Mouse (Mus musculus): Measurements from ENCODE around the gene Epb41. TPM values are rescaled to one million over a fixed set of nuclear protein-coding genes. Genes with fewer than 3 reads are reported as not detected.

Epb41 gene
- total and polyA plus RNA-seq, 2 experiments from 2014 or later: 36.5 to 65.0 TPM

DNA sequence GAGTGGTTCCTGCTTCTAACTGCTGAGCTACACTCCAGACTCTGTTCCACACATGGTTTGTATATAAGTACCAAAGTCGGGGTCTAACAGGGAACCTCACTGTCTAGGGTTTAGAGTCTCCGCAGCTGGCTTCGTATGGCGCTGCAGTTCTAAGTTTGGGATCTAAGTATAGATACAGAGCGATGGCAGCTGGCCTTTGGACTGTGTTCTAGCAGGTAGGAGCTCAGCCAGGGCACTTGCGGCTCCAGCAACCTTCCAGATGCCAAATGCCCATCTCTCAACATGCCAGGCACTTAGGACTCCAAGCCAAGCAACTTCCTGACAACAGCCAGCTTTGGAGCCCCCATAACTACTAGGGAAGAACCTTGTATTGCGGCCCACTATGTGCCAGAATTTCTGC, 33.1 kb upstream of the Epb41 start:
- WGBS: 95% methylated on average over 7 of the region's 7 CpGs
- DNase-seq: no peak
- no peaks in the 10 kb centered on the region for H3K9me3 ChIP-seq (ENCODE audit: low read length)
- H3K27me3 ChIP-seq (ENCODE audit: insufficient read depth, low read length): no peaks in the 10 kb centered on the region
- ATAC-seq: no peak
- H3K27ac ChIP-seq (ENCODE audit: low read depth, low read length): no peak overlapping the region
- no peak overlapping the region for H3K9ac ChIP-seq
- H3K4me2 ChIP-seq (ENCODE audit: low read depth): no peak overlapping the region
- no peak overlapping the region for H3K4me3 ChIP-seq (ENCODE audit: low read depth, low read length)
- no peaks in the 10 kb centered on the region for H3K36me3 ChIP-seq (ENCODE audit: insufficient read depth)
- H3K4me1 ChIP-seq (ENCODE audit: insufficient read depth): no peaks in the 10 kb centered on the region
- no peak for TF ChIP-seq CTCF (IDR thresholded peaks at IDR 0.05; ENCODE audit: low read depth)

DNA sequence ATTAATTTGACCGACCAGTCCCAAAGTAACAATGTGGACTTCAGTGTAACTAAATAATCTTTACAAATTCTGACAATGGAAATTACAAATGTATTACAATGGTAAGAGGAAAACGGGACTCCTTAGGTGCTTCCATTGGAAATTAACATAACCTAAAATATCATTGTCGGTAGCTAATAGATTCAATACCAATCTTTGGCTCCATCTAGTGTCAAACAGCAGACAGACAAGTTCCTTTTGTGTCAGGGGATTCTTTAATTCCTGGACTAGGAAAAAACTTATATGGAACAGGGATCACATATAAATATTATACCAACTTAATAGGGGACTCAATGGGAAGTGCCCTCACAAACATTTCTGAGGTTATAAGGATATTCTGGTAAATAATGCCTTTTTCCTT, 26.0 kb upstream of the Epb41 start:
- no peak for ATAC-seq
- Histone ChIP-seq H3K4me3 (ENCODE audit: low read depth, low read length) (no peak overlapping the region), H3K4me2 (ENCODE audit: low read depth) (no peak overlapping the region), H3K27ac (ENCODE audit: low read depth, low read length) (no peak overlapping the region), H3K9me3 (ENCODE audit: low read length) (no peaks in the 10 kb centered on the region), H3K4me1 (ENCODE audit: insufficient read depth) (no peaks in the 10 kb centered on the region), H3K36me3 (ENCODE audit: insufficient read depth) (no peaks in the 10 kb centered on the region), H3K9ac (no peak overlapping the region), H3K27me3 (ENCODE audit: insufficient read depth, low read length) (no peaks in the 10 kb centered on the region)
- 27% methylated on average over 3 of the region's 3 CpGs for WGBS
- DNase-seq: peak; percentile 38
- peak; percentile 64 for TF ChIP-seq CTCF (IDR thresholded peaks at IDR 0.05; ENCODE audit: low read depth)

DNA sequence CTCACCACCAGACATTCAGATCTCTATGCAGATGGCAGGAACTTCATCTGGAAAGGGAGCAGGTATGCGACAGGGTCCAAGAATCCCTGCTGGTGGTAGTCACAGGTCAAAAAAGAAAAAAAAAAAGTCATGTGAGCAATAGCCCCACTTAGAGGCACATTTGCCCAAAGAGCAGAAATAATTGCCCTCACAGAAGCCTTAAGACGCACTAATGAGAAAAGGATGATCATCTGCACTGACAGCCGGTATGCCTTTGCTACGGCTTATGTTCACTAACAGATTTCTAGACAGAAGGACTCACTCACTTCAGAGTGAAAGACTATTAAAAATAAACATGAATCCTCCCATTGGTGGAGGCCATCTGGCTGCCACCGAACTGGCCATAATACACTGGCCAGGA, 24.4 kb upstream of the Epb41 start:
- ATAC-seq (no peak), DNase-seq (peak; percentile 52)
- Histone ChIP-seq H3K4me1 (ENCODE audit: insufficient read depth) (no peaks in the 10 kb centered on the region), H3K4me2 (ENCODE audit: low read depth) (no peak overlapping the region), H3K27me3 (ENCODE audit: insufficient read depth, low read length) (no peaks in the 10 kb centered on the region), H3K4me3 (ENCODE audit: low read depth, low read length) (no peak overlapping the region), H3K36me3 (ENCODE audit: insufficient read depth) (no peaks in the 10 kb centered on the region), H3K9ac (no peak overlapping the region), H3K27ac (ENCODE audit: low read depth, low read length) (no peak overlapping the region), H3K9me3 (ENCODE audit: low read length) (no peaks in the 10 kb centered on the region)
- no peak for TF ChIP-seq CTCF (IDR thresholded peaks at IDR 0.05; ENCODE audit: low read depth)
- WGBS: 66% methylated on average over 5 of the region's 5 CpGs

DNA sequence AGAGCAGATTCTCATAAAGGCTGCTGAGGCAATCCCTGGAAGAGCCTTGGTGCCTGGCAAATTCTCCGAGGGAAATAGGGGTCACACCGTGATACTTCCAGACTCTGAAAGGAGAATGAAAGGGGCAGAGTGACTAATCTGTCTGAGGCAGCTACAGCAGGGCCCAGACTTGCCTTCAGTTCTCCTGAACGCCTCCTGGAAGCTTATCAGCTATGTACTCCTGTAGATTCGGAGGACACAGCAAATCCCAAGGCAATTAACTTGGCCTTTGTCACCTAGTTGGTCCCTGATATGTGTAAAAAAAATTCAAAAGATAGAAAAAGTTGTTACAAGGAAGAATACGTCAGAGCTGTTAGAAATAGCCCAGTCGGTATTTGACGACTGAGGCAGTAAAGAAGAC, 19.9 kb upstream of the Epb41 start:
- no peak for TF ChIP-seq CTCF (IDR thresholded peaks at IDR 0.05; ENCODE audit: low read depth)
- WGBS: 79% methylated on average over 7 of the region's 7 CpGs
- no peaks in the 10 kb centered on the region for H3K36me3 ChIP-seq (ENCODE audit: insufficient read depth)
- H3K9me3 ChIP-seq (ENCODE audit: low read length): no peaks in the 10 kb centered on the region
- ATAC-seq: no peak
- H3K27ac ChIP-seq (ENCODE audit: low read depth, low read length): no peak overlapping the region
- no peak for DNase-seq
- no peaks in the 10 kb centered on the region for H3K27me3 ChIP-seq (ENCODE audit: insufficient read depth, low read length)
- no peak overlapping the region for H3K9ac ChIP-seq
- no peak overlapping the region for H3K4me2 ChIP-seq (ENCODE audit: low read depth)
- H3K4me3 ChIP-seq (ENCODE audit: low read depth, low read length): no peak overlapping the region
- H3K4me1 ChIP-seq (ENCODE audit: insufficient read depth): no peaks in the 10 kb centered on the region

DNA sequence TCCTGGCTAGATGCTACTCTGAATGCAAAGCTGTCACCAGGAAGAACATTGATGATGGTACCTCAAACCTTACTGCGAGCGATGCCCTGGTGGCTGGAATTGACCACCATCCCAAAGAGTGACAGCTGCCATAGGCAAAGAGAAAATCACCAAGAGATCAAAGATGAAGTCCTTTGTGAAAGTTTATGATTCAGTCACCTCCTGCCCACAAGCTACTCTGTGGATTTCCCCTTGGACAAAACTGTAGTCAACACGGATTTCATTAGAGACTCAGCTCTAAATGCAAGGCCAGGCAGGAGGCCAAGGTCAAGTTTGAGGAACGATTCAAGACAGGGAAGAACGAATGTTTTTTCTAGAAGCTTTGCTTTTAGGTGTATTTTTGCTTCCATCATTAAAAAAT, 18.8 kb upstream of the Epb41 start:
- WGBS: 86% methylated on average over 5 of the region's 5 CpGs
- Histone ChIP-seq H3K27ac (ENCODE audit: low read depth, low read length) (no peak overlapping the region), H3K4me1 (ENCODE audit: insufficient read depth) (no peaks in the 10 kb centered on the region), H3K9ac (no peak overlapping the region), H3K4me3 (ENCODE audit: low read depth, low read length) (no peak overlapping the region), H3K27me3 (ENCODE audit: insufficient read depth, low read length) (no peaks in the 10 kb centered on the region), H3K36me3 (ENCODE audit: insufficient read depth) (no peaks in the 10 kb centered on the region), H3K9me3 (ENCODE audit: low read length) (no peaks in the 10 kb centered on the region), H3K4me2 (ENCODE audit: low read depth) (no peak overlapping the region)
- no peak for ATAC-seq
- DNase-seq: no peak
- no peak for TF ChIP-seq CTCF (IDR thresholded peaks at IDR 0.05; ENCODE audit: low read depth)

DNA sequence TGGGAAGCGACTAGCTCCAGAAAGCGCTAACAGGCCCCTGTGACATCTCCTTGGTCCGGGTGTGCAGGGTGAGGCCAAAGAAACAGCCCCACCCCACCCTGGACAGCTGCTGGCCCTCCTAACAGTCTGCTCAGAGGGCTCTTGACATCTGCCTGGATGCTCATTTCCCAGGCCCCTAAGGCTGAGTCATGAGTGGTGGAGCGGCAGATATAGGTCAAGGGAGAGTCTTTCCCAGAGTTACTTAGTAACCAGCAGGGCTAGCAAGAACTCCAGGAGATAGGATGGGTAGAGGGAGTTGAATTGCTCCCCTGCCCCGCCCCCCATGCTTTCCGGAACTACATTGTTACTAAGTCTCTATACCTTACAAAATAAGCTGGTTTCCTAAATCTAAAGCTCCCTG, 18.0 kb upstream of the Epb41 start:
- Histone ChIP-seq H3K36me3 (ENCODE audit: insufficient read depth) (no peaks in the 10 kb centered on the region), H3K27ac (ENCODE audit: low read depth, low read length) (no peak overlapping the region), H3K9me3 (ENCODE audit: low read length) (no peaks in the 10 kb centered on the region), H3K27me3 (ENCODE audit: insufficient read depth, low read length) (no peaks in the 10 kb centered on the region), H3K4me3 (ENCODE audit: low read depth, low read length) (no peak overlapping the region), H3K9ac (no peak overlapping the region), H3K4me1 (ENCODE audit: insufficient read depth) (no peaks in the 10 kb centered on the region), H3K4me2 (ENCODE audit: low read depth) (no peak overlapping the region)
- no peak for TF ChIP-seq CTCF (IDR thresholded peaks at IDR 0.05; ENCODE audit: low read depth)
- no peak for ATAC-seq
- no peak for DNase-seq
- 85% methylated on average over 6 of the region's 6 CpGs for WGBS

DNA sequence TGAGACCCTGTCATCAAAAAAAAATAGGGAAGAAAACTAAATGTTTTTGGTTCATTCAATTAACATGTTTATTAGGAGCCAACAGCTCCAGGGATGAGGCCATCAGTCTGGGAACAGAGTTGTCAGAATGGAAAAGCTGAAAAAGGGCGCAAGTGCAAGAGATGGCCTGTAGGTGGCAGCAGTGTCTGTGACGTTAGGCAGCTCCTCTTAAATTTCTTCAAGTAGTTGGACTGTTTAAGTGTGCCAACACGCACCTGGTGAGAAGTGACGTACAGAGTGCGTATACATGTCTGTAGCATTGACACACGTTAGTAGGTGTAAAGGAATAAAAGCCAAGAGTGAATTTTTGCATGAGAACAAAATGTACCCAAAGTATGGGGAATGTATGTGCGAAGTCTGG, 13.8 kb upstream of the Epb41 start:
- H3K4me3 ChIP-seq (ENCODE audit: low read depth, low read length): no peak overlapping the region
- H3K9me3 ChIP-seq (ENCODE audit: low read length): no peaks in the 10 kb centered on the region
- peak; percentile 61 for ATAC-seq
- no peak overlapping the region for H3K4me2 ChIP-seq (ENCODE audit: low read depth)
- no peak overlapping the region for H3K27ac ChIP-seq (ENCODE audit: low read depth, low read length)
- H3K27me3 ChIP-seq (ENCODE audit: insufficient read depth, low read length): no peaks in the 10 kb centered on the region
- H3K36me3 ChIP-seq (ENCODE audit: insufficient read depth): no peaks in the 10 kb centered on the region
- peak; percentile 96 for TF ChIP-seq CTCF (IDR thresholded peaks at IDR 0.05; ENCODE audit: low read depth)
- no peaks in the 10 kb centered on the region for H3K4me1 ChIP-seq (ENCODE audit: insufficient read depth)
- no peak overlapping the region for H3K9ac ChIP-seq
- WGBS: 16% methylated on average over 7 of the region's 7 CpGs
- peak; percentile 89 for DNase-seq

DNA sequence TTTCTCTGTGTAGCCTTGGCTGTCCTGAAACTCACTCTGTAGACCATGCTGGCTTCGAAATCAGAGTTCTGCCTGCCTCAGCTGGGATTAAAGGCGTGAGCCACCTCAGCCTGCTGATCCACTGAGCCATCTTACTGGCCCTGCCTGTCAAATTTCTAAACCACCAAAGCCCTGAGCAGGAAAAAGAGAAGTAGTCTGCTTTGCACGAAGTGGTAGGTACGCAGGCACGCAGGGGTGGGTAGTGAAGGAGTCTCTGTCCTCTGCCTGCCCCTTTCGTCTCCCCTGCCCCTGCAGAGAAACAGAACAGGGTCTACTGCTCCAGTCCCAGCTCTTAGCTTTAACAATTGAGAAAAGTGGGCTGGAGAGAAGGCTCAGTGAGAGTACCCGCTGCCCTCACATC, 10.0 kb upstream of the Epb41 start:
- no peaks in the 10 kb centered on the region for H3K9me3 ChIP-seq (ENCODE audit: low read length)
- H3K4me2 ChIP-seq (ENCODE audit: low read depth): no peak overlapping the region
- WGBS: 82% methylated on average over 7 of the region's 7 CpGs
- ATAC-seq (no peak), DNase-seq (no peak)
- no peaks in the 10 kb centered on the region; the same call in 1 of the 2 replicates for H3K27me3 ChIP-seq (ENCODE audit: insufficient read depth, low read length)
- H3K36me3 ChIP-seq (ENCODE audit: insufficient read depth): no peaks in the 10 kb centered on the region
- H3K9ac ChIP-seq: no peak overlapping the region
- H3K4me1 ChIP-seq (ENCODE audit: insufficient read depth): no peaks in the 10 kb centered on the region
- no peak for TF ChIP-seq CTCF (IDR thresholded peaks at IDR 0.05; ENCODE audit: low read depth)
- no peak overlapping the region for H3K4me3 ChIP-seq (ENCODE audit: low read depth, low read length)
- H3K27ac ChIP-seq (ENCODE audit: low read depth, low read length): no peak overlapping the region
